8 mouse cellular contexts compared by ENCODE assay signal in genomic region chr11:5912635-5913034, GRCm38 (mm10). TPM values are rescaled to one million over a fixed set of nuclear protein-coding genes. Genes with fewer than 3 reads are reported as not detected.
DNase-seq lines count a peak whose midpoint lies in the region; ATAC-seq and TF ChIP-seq lines count a peak whose summit lies in the region.
"Had no signal": no experiment of that assay in that cellular context is flagged by ENCODE, and none has a peak within 500 bp of the region (broad histone marks: within the 10 kb centered on the region; RNA-seq: fewer than 3 reads in every experiment).

No protein-coding gene starts in this region.

- no peak overlapping the region for H3K4me3 ChIP-seq in kidney, embryonic 14.5 days (ENCODE audit: low read length)
- no peak overlapping the region for H3K4me3 ChIP-seq in liver, embryonic 14.5 days (ENCODE audit: insufficient read depth in 1 of 2, low read depth in 2 of 2, low read length in 2 of 2)
- H3K4me3 ChIP-seq: hindbrain, embryonic 15.5 days had no signal

- WGBS in kidney, embryonic 14.5 days: 25% methylated on average over 5 of the region's 5 CpGs
- 24% methylated on average over 5 of the region's 5 CpGs for WGBS in liver, embryonic 14.5 days (ENCODE audit: insufficient replicate concordance)

- peak; percentile 86 for DNase-seq in 3T3-L1 (ENCODE audit: low read depth, low spot score)
- DNase-seq in B cell, adult 2 months: peak; percentile 52 to 62
- DNase-seq in c-Kit-positive CD71-negative TER-119-negative erythroid progenitor cells, embryonic 14.5 days (ENCODE audit: low read depth): peak; percentile 52
- DNase-seq in gastrocnemius, adult 18-20 months (ENCODE audit: low spot score): peak; percentile 64
- no peak for DNase-seq in liver, embryonic 14.5 days (ENCODE audit: low read depth in 3 of 3, low spot score in 3 of 3)
- peak; percentile 45 for DNase-seq in skeletal muscle tissue, adult 2 months (ENCODE audit: low read depth, low spot score)

- no peaks in the 10 kb centered on the region for H3K27me3 ChIP-seq in kidney, embryonic 14.5 days (ENCODE audit: control insufficient read depth, insufficient read depth, low read length)
- no peaks in the 10 kb centered on the region for H3K27me3 ChIP-seq in liver, embryonic 14.5 days (ENCODE audit: control insufficient read depth, insufficient read depth, low read length)
- H3K27me3 ChIP-seq: hindbrain, embryonic 15.5 days had no signal

- H3K36me3 ChIP-seq in kidney, embryonic 14.5 days (ENCODE audit: control insufficient read depth, insufficient read depth, low read length): no peaks in the 10 kb centered on the region
- H3K36me3 ChIP-seq in liver, embryonic 14.5 days (replicated peaks; ENCODE audit: control insufficient read depth, insufficient read depth, low read depth): no peaks in the 10 kb centered on the region
- H3K36me3 ChIP-seq: hindbrain, embryonic 15.5 days had no signal

- peak; percentile 84 for TF ChIP-seq CTCF in liver, embryonic 14.5 days (IDR thresholded peaks at IDR 0.05; ENCODE audit: low read depth)

- no peak overlapping the region for H3K9ac ChIP-seq in kidney, embryonic 14.5 days (ENCODE audit: low read depth, low read length)
- no peak overlapping the region for H3K9ac ChIP-seq in liver, embryonic 14.5 days (replicated peaks)
- H3K9ac ChIP-seq: hindbrain, embryonic 15.5 days had no signal

- H3K4me2 ChIP-seq in kidney, embryonic 14.5 days (replicated peaks; ENCODE audit: low read depth, low read length): no peak overlapping the region
- H3K4me2 ChIP-seq in liver, embryonic 14.5 days (ENCODE audit: low read depth): no peak overlapping the region
- H3K4me2 ChIP-seq: hindbrain, embryonic 15.5 days had no signal

- no peak for TF ChIP-seq EP300 in liver, embryonic 14.5 days (IDR thresholded peaks at IDR 0.05; ENCODE audit: low read depth)

- H3K4me1 ChIP-seq in kidney, embryonic 14.5 days (ENCODE audit: control insufficient read depth, insufficient read depth, low read length): no peaks in the 10 kb centered on the region
- no peaks in the 10 kb centered on the region for H3K4me1 ChIP-seq in liver, embryonic 14.5 days (replicated peaks; ENCODE audit: control insufficient read depth in 2 of 2, insufficient read depth in 2 of 2, low read length in 1 of 2)
- H3K4me1 ChIP-seq: hindbrain, embryonic 15.5 days had no signal

- ATAC-seq in kidney, embryonic 14.5 days (ENCODE audit: low FRiP score, low TSS enrichment): peak; percentile 67; the same call in 1 of the 2 replicates
- no peak for ATAC-seq in liver, embryonic 14.5 days (ENCODE audit: insufficient read depth)

- no peaks in the 10 kb centered on the region for H3K9me3 ChIP-seq in kidney, embryonic 14.5 days (ENCODE audit: control insufficient read depth, low read length)
- no peaks in the 10 kb centered on the region for H3K9me3 ChIP-seq in liver, embryonic 14.5 days (ENCODE audit: control insufficient read depth, low read length)
- H3K9me3 ChIP-seq: hindbrain, embryonic 15.5 days had no signal

- H3K27ac ChIP-seq in kidney, embryonic 14.5 days (ENCODE audit: low read depth, low read length): no peak overlapping the region
- no peak overlapping the region for H3K27ac ChIP-seq in liver, embryonic 14.5 days
- H3K27ac ChIP-seq: hindbrain, embryonic 15.5 days had no signal

RNA-seq across cellular contexts. Expression of gene Myl7, which starts 14.1 kb away (rescaled TPM):
- total RNA-seq in gastrocnemius, adult 18-20 months (2021): not detected
- 1.5 and 2.4 TPM in 2 replicates for polyA plus RNA-seq in kidney, embryonic 14.5 days (2014; fragmentation: Nextera tagmentation; extraction: Ambion mirVana)
- polyA plus RNA-seq in liver, embryonic 14.5 days (2012; rRNA removed): 3.2 and 4.6 TPM in 2 replicates
- 6.6 and 7.5 TPM in 2 replicates for polyA plus RNA-seq in liver, embryonic 14.5 days (2014; fragmentation: Nextera tagmentation; extraction: Ambion mirVana)

RNA-seq across cellular contexts. Expression of gene Pold2, which starts 34.5 kb away (rescaled TPM):
- 10 to 100 TPM; 44.5 to 45.6 TPM for total RNA-seq in gastrocnemius, adult 18-20 months (2021)
- 116 and 128 TPM in 2 replicates for polyA plus RNA-seq in kidney, embryonic 14.5 days (2014; fragmentation: Nextera tagmentation; extraction: Ambion mirVana)
- polyA plus RNA-seq in liver, embryonic 14.5 days (2012; rRNA removed): 45.0 and 58.7 TPM in 2 replicates
- polyA plus RNA-seq in liver, embryonic 14.5 days (2014; fragmentation: Nextera tagmentation; extraction: Ambion mirVana): 54.8 and 56.5 TPM in 2 replicates

RNA-seq across cellular contexts. Expression of gene Gck, which starts 37.2 kb away (rescaled TPM):
- 1 to 10 TPM; 2.0 to 3.3 TPM for total RNA-seq in gastrocnemius, adult 18-20 months (2021)
- 1.5 and 2.0 TPM in 2 replicates for polyA plus RNA-seq in kidney, embryonic 14.5 days (2014; fragmentation: Nextera tagmentation; extraction: Ambion mirVana)
- polyA plus RNA-seq in liver, embryonic 14.5 days (2012; rRNA removed): 0.04 and 0.15 TPM in 2 replicates
- polyA plus RNA-seq in liver, embryonic 14.5 days (2014; fragmentation: Nextera tagmentation; extraction: Ambion mirVana): 0.08 and 0.20 TPM in 2 replicates

RNA-seq across cellular contexts. Expression of gene Ykt6, which starts 42.9 kb away (rescaled TPM):
- 10 to 100 TPM; 37.0 to 44.9 TPM for total RNA-seq in gastrocnemius, adult 18-20 months (2021)
- 23.1 and 34.4 TPM in 2 replicates for polyA plus RNA-seq in kidney, embryonic 14.5 days (2014; fragmentation: Nextera tagmentation; extraction: Ambion mirVana)
- polyA plus RNA-seq in liver, embryonic 14.5 days (2012; rRNA removed): 14.9 and 18.7 TPM in 2 replicates
- 9.6 and 10.1 TPM in 2 replicates for polyA plus RNA-seq in liver, embryonic 14.5 days (2014; fragmentation: Nextera tagmentation; extraction: Ambion mirVana)

RNA-seq across cellular contexts. Expression of gene Aebp1, which starts 50.9 kb away (rescaled TPM):
- 10 to 100 TPM; 61.2 to 83.6 TPM for total RNA-seq in gastrocnemius, adult 18-20 months (2021)
- polyA plus RNA-seq in kidney, embryonic 14.5 days (2014; fragmentation: Nextera tagmentation; extraction: Ambion mirVana): 16.7 and 30.7 TPM in 2 replicates
- 3.0 and 3.3 TPM in 2 replicates for polyA plus RNA-seq in liver, embryonic 14.5 days (2012; rRNA removed)
- polyA plus RNA-seq in liver, embryonic 14.5 days (2014; fragmentation: Nextera tagmentation; extraction: Ambion mirVana): 4.2 and 4.5 TPM in 2 replicates

Comparison
In these comparisons a context has a peak if more than half of its experiments do, and no peak if none do; other contexts are left out.
1. DNase-seq: peak in 3T3-L1 (single experiment), B cell, adult 2 months (2 of 2), c-Kit-positive CD71-negative TER-119-negative erythroid progenitor cells, embryonic 14.5 days (single experiment), gastrocnemius, adult 18-20 months (single experiment) and skeletal muscle tissue, adult 2 months (single experiment); none in liver, embryonic 14.5 days (0 of 3).